Mouse (Mus musculus) C2C12 (cell line): ENCODE results near the gene Tnn. TPM values are rescaled to one million over a fixed set of nuclear protein-coding genes. Genes with fewer than 3 reads are reported as not detected.

ENCODE experiments used
- H3K27me3 ChIP-seq: one replicate; pipeline ENCODE4 v1.6.1; 2011; ENCODE audit not compliant: control insufficient read depth, insufficient read depth, insufficient read length
- H3K36me3 ChIP-seq: one replicate; pipeline ENCODE4 v1.6.1; 2011; ENCODE audit not compliant: control insufficient read depth, insufficient read depth
- H3K4me3 ChIP-seq: one replicate; pipeline ENCODE4 v1.5.1; 2011; ENCODE audit warnings: mild to moderate bottlenecking, control low read depth; ENCODE audit not compliant: poor library complexity, insufficient read depth, severe bottlenecking
- H3K79me2 ChIP-seq: one replicate; pipeline ENCODE4 v1.6.1; 2011; ENCODE audit not compliant: control insufficient read depth, insufficient read depth
- H3K79me3 ChIP-seq: one replicate; pipeline ENCODE4 v1.6.1; 2011; ENCODE audit warnings: low read depth, control low read depth
- H3ac ChIP-seq: one replicate; pipeline ENCODE3; 2011; ENCODE audit warnings: low read depth; ENCODE audit not compliant: control insufficient read depth, insufficient read length
- CEBPB ChIP-seq: IDR thresholded peaks from one replicate; pipeline ENCODE4 v1.6.1; 2011; ENCODE audit warnings: low read depth, mild to moderate bottlenecking, control low read depth, moderate library complexity
- CTCF ChIP-seq: IDR thresholded peaks from one replicate; pipeline ENCODE4 v1.5.1; 2011; ENCODE audit not compliant: control insufficient read depth, insufficient read depth, insufficient read length
- FOSL1 ChIP-seq: IDR thresholded peaks from one replicate; pipeline ENCODE4 v1.8.0; 2011; ENCODE audit warnings: mild to moderate bottlenecking, low read length; ENCODE audit not compliant: poor library complexity, insufficient read depth, severe bottlenecking
- MAX ChIP-seq: IDR thresholded peaks from one replicate; pipeline ENCODE4 v1.6.1; 2011; ENCODE audit warnings: mild to moderate bottlenecking, control low read depth
- MYOD1 ChIP-seq: IDR thresholded peaks from one replicate; pipeline ENCODE4 v1.6.1; 2011; ENCODE audit warnings: low read depth; ENCODE audit not compliant: control insufficient read depth, insufficient read length
- MYOG ChIP-seq: IDR thresholded peaks from one replicate; pipeline ENCODE4 v1.6.1; 2011; ENCODE audit not compliant: control insufficient read depth, insufficient read length; ENCODE audit errors: extremely low read depth
- USF1 ChIP-seq: IDR thresholded peaks from one replicate; pipeline ENCODE4 v1.6.1; 2011; ENCODE audit warnings: low read depth, mild to moderate bottlenecking, control low read depth, moderate library complexity
- polyA plus RNA-seq: library from polyadenylated mRNA; unstranded; fragments of >200 nt; fragmentation: generic; extraction: Trizol; gene quantifications from one replicate; pipeline ENCODE4 v1.2.1, GENCODE M21; 2012; ENCODE audit warnings: missing spikeins

Tnn gene
- polyA plus RNA-seq, 1 experiment = not detected

- H3K79me3 ChIP-seq = no peaks in the 10 kb centered on the region
- no peaks in the 10 kb centered on the region for H3K79me2 ChIP-seq
- TF ChIP-seq MYOG (no peak), MYOD1 (no peak), CEBPB (no peak), CTCF (no peak), FOSL1 (no peak), USF1 (no peak)
- no peaks in the 10 kb centered on the region for H3K27me3 ChIP-seq
- no peak overlapping the region for H3ac ChIP-seq
- no peak overlapping the region for H3K4me3 ChIP-seq
- H3K36me3 ChIP-seq = no peaks in the 10 kb centered on the region
These were observed 53.6 kb downstream of the Tnn start for GRCm38 (mm10) chr1:160099659-160100302.

- H3K79me3 ChIP-seq = no peaks in the 10 kb centered on the region
- H3ac ChIP-seq = no peak overlapping the region
- H3K36me3 ChIP-seq = no peaks in the 10 kb centered on the region
- TF ChIP-seq MAX = no peak
- no peak for TF ChIP-seq USF1
- TF ChIP-seq MYOG = no peak
- no peak for TF ChIP-seq CEBPB
- no peak for TF ChIP-seq CTCF
- no peak for TF ChIP-seq MYOD1
- no peak for TF ChIP-seq FOSL1
- H3K27me3 ChIP-seq = no peaks in the 10 kb centered on the region
- no peaks in the 10 kb centered on the region for H3K79me2 ChIP-seq
- no peak overlapping the region for H3K4me3 ChIP-seq
These were observed 66.7 kb downstream of the Tnn start for GRCm38 (mm10) chr1:160086651-160087050.

GRCm38 (mm10) chr1:160084239-160084638, 69.1 kb downstream of the Tnn start:
- Histone ChIP-seq H3K36me3 (no peaks in the 10 kb centered on the region), H3K79me2 (no peaks in the 10 kb centered on the region), H3K4me3 (no peak overlapping the region), H3K79me3 (no peaks in the 10 kb centered on the region), H3ac (no peak overlapping the region), H3K27me3 (no peaks in the 10 kb centered on the region)
- no peak for TF ChIP-seq MYOD1
- TF ChIP-seq CTCF = no peak
- TF ChIP-seq USF1 = no peak
- no peak for TF ChIP-seq FOSL1
- TF ChIP-seq MYOG = no peak
- TF ChIP-seq CEBPB = no peak
- TF ChIP-seq MAX = no peak

GRCm38 (mm10) chr1:160082647-160083046, 70.7 kb downstream of the Tnn start:
- TF ChIP-seq MYOG (no peak), MYOD1 (no peak), FOSL1 (no peak), MAX (no peak), CEBPB (no peak), USF1 (no peak), CTCF (no peak)
- Histone ChIP-seq H3K4me3 (no peak overlapping the region), H3K27me3 (no peaks in the 10 kb centered on the region), H3ac (no peak overlapping the region), H3K79me2 (no peaks in the 10 kb centered on the region), H3K36me3 (no peaks in the 10 kb centered on the region), H3K79me3 (no peaks in the 10 kb centered on the region)

- TF ChIP-seq MYOG (no peak), CTCF (peak; percentile 30)
- H3K4me3 ChIP-seq = no peak overlapping the region
- no peaks in the 10 kb centered on the region for H3K36me3 ChIP-seq
- no peaks in the 10 kb centered on the region for H3K79me2 ChIP-seq
- no peak overlapping the region for H3ac ChIP-seq
- no peaks in the 10 kb centered on the region for H3K79me3 ChIP-seq
- no peaks in the 10 kb centered on the region for H3K27me3 ChIP-seq
These were observed 72.5 kb downstream of the Tnn start for GRCm38 (mm10) chr1:160080800-160081436.
